Mouse (Mus musculus) frontal cortex, postnatal 14 days (tissue): ENCODE measurements around the gene 2200002J24Rik.
"Not testable (repeated sequence)": the region's sequence is repeated elsewhere in the genome, so short reads cannot be mapped to it uniquely, and the experiment has no call there.

Source experiments
- DNase-seq, 2 experiments: peaks; one replicate each; pipeline ENCODE4 v3.0.0; 2022; ENCODE audit warnings: low spot score in 2 of 2

The 2200002J24Rik gene

DNA sequence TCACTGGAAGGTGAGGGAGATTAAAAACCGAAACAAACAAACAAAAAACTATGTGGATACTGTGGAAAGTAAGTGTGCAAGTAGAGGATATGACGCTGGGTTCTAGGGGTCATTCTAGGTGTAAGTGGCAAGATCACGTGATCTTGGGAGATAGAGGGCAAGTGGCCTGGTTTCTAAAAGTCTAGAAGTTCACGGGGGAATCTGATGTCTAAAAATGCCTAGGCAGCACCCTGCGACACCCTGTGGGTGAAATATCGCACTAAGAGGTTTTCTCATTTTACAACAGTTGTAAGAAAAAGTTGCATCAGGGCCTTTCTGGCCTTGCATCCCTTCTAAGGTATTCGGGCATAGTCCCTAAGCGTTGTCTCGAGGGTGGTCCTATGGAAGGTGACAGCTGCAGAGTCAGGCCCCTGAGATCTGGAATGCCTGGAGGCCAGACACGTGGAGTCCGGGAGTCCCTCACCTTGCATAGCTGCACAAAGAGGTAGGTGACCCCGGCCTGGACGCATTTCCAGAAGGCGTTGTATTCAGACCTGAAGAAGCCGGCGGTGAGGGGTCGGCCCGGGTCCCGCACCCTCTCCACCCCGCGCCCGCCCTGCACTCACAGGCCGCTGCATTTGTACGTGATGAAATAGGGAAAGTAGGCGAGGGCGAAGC lies 30.1 kb downstream of the 2200002J24Rik start:
- DNase-seq, result no peak

DNA sequence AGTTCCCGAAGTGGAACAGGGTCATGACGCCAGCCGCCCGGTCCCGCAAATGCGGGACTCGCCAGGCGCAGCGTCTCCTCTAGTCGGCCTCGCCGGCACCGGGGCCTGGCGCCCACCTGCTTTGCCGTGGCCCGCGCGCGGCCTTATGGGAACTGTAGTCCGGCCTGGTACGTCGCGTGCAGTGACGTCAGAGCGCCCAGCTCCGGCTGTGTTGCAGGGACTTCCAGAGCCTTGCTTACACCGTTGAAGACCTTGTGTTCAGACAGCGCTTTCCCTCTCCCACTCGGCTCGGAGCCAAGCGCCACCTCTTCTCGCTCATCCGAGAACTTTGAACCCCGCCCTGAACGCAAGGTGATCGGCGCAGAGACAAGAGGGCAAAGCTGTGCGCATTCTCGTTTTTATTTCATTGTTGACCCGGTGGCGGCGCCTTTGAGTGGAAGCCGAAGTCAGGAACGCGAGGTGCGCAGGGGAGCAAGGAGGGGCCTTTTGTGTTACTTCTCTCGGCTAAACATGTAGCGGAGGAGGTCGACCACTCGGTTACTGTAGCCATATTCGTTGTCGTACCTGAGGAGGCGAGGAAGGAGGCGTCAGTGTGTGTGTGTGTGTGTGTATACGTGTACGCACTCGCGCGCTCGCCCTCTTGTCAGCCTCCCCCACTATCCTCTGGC lies 30.8 kb downstream of the 2200002J24Rik start, which contains the start of gene Tmem147:
Gene Tmem147 (minus strand): TSS at position 145 of the 668 bp plus-strand sequence.
- peak; percentile 93 for DNase-seq

DNA sequence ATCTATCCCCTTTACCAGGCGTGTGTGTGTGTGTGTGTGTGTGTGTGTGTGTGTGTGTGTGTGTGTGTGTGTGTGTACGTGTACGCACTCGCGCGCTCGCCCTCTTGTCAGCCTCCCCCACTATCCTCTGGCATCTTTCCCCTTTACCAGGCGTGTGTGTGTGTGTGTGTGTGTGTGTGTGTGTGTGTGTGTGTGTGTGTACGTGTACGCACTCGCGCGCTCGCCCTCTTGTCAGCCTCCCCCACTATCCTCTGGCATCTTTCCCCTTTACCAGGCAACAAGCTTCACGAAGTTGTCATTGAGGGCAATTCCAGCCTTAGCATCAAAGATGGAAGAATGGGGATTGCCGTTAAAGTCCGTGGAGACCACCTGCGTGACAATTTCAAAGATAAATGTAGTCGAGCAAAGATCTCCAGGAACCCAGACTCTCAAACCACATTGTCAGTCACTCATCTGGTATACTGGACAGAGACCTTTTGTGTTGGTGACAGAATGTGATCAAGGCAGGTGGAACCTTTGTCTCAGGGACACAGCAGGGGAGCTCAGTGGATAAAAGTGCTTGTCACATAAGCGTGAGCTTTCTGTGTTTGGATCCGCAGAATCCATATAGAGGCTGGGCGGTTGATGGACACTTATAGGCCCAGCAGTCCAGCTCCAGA lies 31.5 kb downstream of the 2200002J24Rik start:
- not testable (repeated sequence) for DNase-seq

DNA sequence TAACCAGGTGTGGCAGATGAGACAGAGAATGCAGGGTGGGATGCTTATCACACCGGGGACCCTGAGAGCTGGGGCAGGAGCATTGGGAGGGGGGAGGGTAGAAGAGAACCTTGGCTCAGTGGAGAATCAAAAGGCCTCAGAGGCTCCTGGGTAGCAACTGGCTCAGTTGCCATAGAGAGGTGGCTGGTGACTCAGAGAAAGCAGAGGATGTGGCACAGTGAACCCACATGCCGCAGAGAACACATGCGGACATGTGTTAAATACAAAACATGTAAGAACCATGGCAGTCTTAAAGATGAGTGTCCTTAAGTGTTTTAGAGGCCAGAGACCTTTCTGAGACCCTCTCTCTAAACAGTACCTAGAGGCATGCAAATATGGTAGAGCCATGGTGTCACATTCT lies 37.5 kb downstream of the 2200002J24Rik start:
- DNase-seq, result no peak

DNA sequence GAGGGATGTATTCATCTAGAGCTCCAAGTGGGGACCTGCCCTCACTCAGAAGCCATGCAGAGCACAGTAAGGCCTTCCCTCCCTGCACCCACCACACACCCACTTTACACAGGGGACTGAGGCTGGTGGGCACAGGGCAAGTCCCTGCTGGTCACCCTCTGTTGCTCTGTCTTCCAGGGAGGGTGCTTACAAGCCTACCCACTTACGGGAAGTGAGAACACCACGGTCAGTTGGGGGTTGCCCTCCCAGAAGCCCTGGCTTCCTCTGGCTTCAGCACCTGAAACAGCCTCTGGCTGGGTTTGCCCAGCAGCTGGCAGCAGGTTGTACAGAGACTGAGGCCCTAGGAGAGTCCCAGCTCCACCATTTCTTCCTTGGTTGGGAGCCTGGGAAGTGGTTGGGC lies 43.8 kb downstream of the 2200002J24Rik start:
- not testable (repeated sequence) for DNase-seq

DNA sequence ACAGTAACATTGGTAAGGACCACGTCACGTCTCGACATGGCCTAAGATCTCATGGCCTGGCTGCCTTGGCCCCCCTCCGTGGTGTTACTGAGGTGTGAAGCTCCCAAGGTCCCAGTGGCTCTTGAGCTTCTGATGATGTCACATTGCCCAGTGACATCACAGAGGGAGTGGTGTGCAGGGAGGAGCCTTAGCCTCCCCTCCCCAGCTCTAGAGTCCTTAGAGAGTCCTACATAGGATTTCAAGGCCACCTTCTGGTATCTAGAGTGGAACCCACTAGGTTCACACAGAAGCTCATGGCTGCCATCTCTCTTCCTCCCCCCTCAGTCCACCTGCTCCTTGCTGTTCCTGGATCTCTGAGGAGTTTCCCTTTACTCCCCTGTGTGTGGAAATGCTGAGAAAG lies 44.9 kb downstream of the 2200002J24Rik start, which contains the start of gene Gapdhs:
Gene Gapdhs (minus strand): TSS at position 65 of the 400 bp plus-strand sequence.
- not testable (repeated sequence) for DNase-seq

DNA sequence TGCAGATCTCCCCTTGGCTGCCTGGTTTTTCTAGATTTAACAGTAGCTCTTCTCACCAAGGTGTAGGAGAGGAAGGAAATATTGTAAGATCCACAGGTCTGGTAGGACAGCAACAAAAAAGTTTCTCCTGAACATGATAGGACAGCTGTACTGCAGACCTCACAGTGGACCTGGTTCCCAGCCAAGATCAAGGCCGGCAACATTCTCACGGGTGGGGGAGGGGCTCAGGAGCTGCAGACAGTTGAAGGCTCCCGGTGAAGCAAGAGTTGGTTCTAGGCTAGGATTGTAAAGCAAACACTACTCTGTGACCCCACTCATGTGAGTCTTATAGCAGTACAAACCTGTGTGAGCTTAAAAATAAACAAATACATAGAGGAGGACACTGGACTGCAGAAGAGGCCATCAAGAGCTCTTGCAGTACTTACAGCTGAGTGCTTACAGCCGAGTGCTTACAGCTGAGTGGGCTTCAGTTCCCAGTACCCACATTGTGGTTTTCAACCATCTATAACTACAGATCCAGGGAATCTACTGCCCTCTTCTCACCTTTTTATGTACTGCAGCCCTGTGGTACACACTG lies 45.4 kb downstream of the 2200002J24Rik start:
- no peak for DNase-seq

DNA sequence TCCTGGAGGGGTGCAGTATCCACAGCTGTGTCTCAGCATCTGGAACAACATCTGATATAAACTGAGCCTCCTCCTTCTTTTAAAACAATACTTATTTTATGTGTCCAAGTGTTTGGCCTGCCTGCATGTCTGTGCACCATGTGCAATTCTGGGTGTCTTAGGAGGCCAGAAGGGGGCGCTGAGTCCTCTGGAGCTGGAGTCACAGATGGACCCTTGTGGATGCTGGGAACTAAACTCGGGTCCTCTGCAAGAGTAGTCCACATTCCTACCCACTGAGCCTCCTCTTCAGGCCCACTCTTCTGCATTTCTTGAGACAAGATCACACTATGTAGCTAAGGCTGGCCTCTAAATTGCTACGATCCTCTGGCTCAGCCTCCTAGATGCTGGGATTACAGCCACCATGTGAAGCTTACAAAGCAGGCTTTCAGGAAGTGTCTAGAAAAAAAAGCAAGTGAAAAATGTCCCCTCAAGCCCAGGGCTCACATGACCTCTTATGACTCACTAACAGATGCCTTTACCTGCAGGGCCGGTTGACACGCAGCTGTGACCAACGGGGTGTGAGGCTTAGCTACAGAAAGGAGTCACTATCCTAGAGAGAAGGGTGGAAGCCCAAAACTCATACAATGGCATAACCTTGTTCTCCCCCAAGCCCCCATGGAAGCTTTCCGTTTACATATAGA lies 48.9 kb downstream of the 2200002J24Rik start:
- DNase-seq, result no peak
